Mouse (Mus musculus): ENCODE data around the gene Acsm4. TPM values are rescaled to one million over a fixed set of nuclear protein-coding genes. Genes with fewer than 3 reads are reported as not detected.

Acsm4 gene
- polyA plus RNA-seq (2014; fragmentation: Illumina TruSeq; extraction: RNeasy Lipid Tissue Mini Kit (QIAGEN cat#74804); ENCODE audit: low read depth, low replicate concordance) = not detected

GRCm38 (mm10) chr7:119689726-119690125 lies at the start of gene Acsm4:
Gene Acsm4, plus strand, starts transcription at chr7:119690026.

GRCm38 (mm10) chr7:119720253-119720946 lies 30.6 kb downstream of the Acsm4 start, which contains the start of gene Thumpd1:
Gene Thumpd1, minus strand, starts transcription at chr7:119720798.

GRCm38 (mm10) chr7:119760527-119760951 lies 70.7 kb downstream of the Acsm4 start, which contains the start of gene Acsm3:
Gene Acsm3, plus strand, starts transcription at chr7:119760923.

Other genes with a start within 250 kb of the Acsm4 start
- not detected for gene Gp2, start 230.7 kb upstream of the Acsm4 start, polyA plus RNA-seq (2014; fragmentation: Illumina TruSeq; extraction: RNeasy Lipid Tissue Mini Kit (QIAGEN cat#74804); ENCODE audit: low read depth, low replicate concordance)
- not detected for gene Umod, start 210.7 kb upstream of the Acsm4 start, polyA plus RNA-seq (2014; fragmentation: Illumina TruSeq; extraction: RNeasy Lipid Tissue Mini Kit (QIAGEN cat#74804); ENCODE audit: low read depth, low replicate concordance)
- gene Acsm5, start 170.6 kb upstream of the Acsm4 start, polyA plus RNA-seq (2014; fragmentation: Illumina TruSeq; extraction: RNeasy Lipid Tissue Mini Kit (QIAGEN cat#74804); ENCODE audit: low read depth, low replicate concordance) = 5.7 TPM
- not detected for gene Pdilt, start 166.5 kb upstream of the Acsm4 start, polyA plus RNA-seq (2014; fragmentation: Illumina TruSeq; extraction: RNeasy Lipid Tissue Mini Kit (QIAGEN cat#74804); ENCODE audit: low read depth, low replicate concordance)
- not detected for gene Acsm2, start 135.7 kb upstream of the Acsm4 start, polyA plus RNA-seq (2014; fragmentation: Illumina TruSeq; extraction: RNeasy Lipid Tissue Mini Kit (QIAGEN cat#74804); ENCODE audit: low read depth, low replicate concordance)
- not detected for gene Acsm1, start 83.0 kb upstream of the Acsm4 start, polyA plus RNA-seq (2014; fragmentation: Illumina TruSeq; extraction: RNeasy Lipid Tissue Mini Kit (QIAGEN cat#74804); ENCODE audit: low read depth, low replicate concordance)
- gene Thumpd1, start 30.8 kb downstream of the Acsm4 start, polyA plus RNA-seq (2014; fragmentation: Illumina TruSeq; extraction: RNeasy Lipid Tissue Mini Kit (QIAGEN cat#74804); ENCODE audit: low read depth, low replicate concordance) = 25.5 TPM
- 6.4 TPM for gene Acsm3, start 70.9 kb downstream of the Acsm4 start, polyA plus RNA-seq (2014; fragmentation: Illumina TruSeq; extraction: RNeasy Lipid Tissue Mini Kit (QIAGEN cat#74804); ENCODE audit: low read depth, low replicate concordance)
- 3.2 TPM for gene Rexo5, start 104.0 kb downstream of the Acsm4 start, polyA plus RNA-seq (2014; fragmentation: Illumina TruSeq; extraction: RNeasy Lipid Tissue Mini Kit (QIAGEN cat#74804); ENCODE audit: low read depth, low replicate concordance)
- gene Eri2, start 104.0 kb downstream of the Acsm4 start, polyA plus RNA-seq (2014; fragmentation: Illumina TruSeq; extraction: RNeasy Lipid Tissue Mini Kit (QIAGEN cat#74804); ENCODE audit: low read depth, low replicate concordance) = 2.5 TPM
- 10.9 TPM for gene Lyrm1, start 205.8 kb downstream of the Acsm4 start, polyA plus RNA-seq (2014; fragmentation: Illumina TruSeq; extraction: RNeasy Lipid Tissue Mini Kit (QIAGEN cat#74804); ENCODE audit: low read depth, low replicate concordance)
- 5.8 TPM for gene Dcun1d3, start 206.3 kb downstream of the Acsm4 start, polyA plus RNA-seq (2014; fragmentation: Illumina TruSeq; extraction: RNeasy Lipid Tissue Mini Kit (QIAGEN cat#74804); ENCODE audit: low read depth, low replicate concordance)